Mouse (Mus musculus) liver, embryonic 14.5 days (tissue): ENCODE measurements around the gene Xpnpep2. TPM values are rescaled to one million over a fixed set of nuclear protein-coding genes. Genes with fewer than 3 reads are reported as not detected.

ENCODE experiments used
- ATAC-seq: fragments of 200-750 bp; cut with Nextera tagmentation; 2 replicates; pipeline ENCODE4 v1.8.0; 2017; ENCODE audit warnings: moderate number of reproducible peaks, mild to moderate bottlenecking, moderate library complexity; ENCODE audit not compliant: insufficient read depth
- DNase-seq, 3 experiments: peaks; one replicate each; pipeline ENCODE4 v3.0.0-alpha.2; 2012 to 2013; ENCODE audit warnings: low read depth in 3 of 3, low spot score in 3 of 3
- H3K27ac ChIP-seq: fragments of 300-500 bp; sonication (generic); 2 replicates; pipeline ENCODE4 v1.5.1; 2014; ENCODE audit warnings: moderate library complexity, mild to moderate bottlenecking, control low read depth, inconsistent platforms
- H3K27me3 ChIP-seq: fragments of 300-500 bp; sonication (generic); 2 replicates; pipeline ENCODE4 v1.6.1; 2014; ENCODE audit warnings: mild to moderate bottlenecking, low read length, moderate library complexity; ENCODE audit not compliant: control insufficient read depth, insufficient read depth
- H3K36me3 ChIP-seq: fragments of 300-500 bp; sonication (generic); replicated peaks from 2 replicates; pipeline ENCODE4 v1.6.1; 2014; ENCODE audit warnings: low read depth; ENCODE audit not compliant: control insufficient read depth, insufficient read depth
- H3K4me1 ChIP-seq, 2 experiments: fragments of 200-500 bp in 1 of 2; fragments of 300-500 bp in 1 of 2; sonication (generic) in 1 of 2; replicated peaks; 2 replicates each; pipeline ENCODE4 v1.6.1; 2012 to 2014; ENCODE audit warnings: antibody characterized with exemption in 1 of 2, inconsistent platforms in 1 of 2, low read length in 1 of 2; ENCODE audit not compliant: control insufficient read depth in 2 of 2, insufficient read depth in 2 of 2
- H3K4me2 ChIP-seq: fragments of 300-500 bp; sonication (generic); 2 replicates; pipeline ENCODE4 v1.6.1; 2014; ENCODE audit warnings: low read depth, mild to moderate bottlenecking, control low read depth, moderate library complexity
- H3K4me3 ChIP-seq, 2 experiments: fragments of 200-500 bp in 1 of 2; fragments of 300-500 bp in 1 of 2; sonication (generic) in 1 of 2; 2 replicates each; pipeline ENCODE4 v1.5.1; 2012 to 2014; ENCODE audit warnings: low read depth in 2 of 2, low read length in 2 of 2, mild to moderate bottlenecking in 2 of 2, control low read depth in 1 of 2, inconsistent platforms in 1 of 2, moderate library complexity in 1 of 2; ENCODE audit not compliant: insufficient read depth in 1 of 2
- H3K9ac ChIP-seq: fragments of 300-500 bp; sonication (generic); replicated peaks from 2 replicates; pipeline ENCODE4 v1.6.1; 2014; ENCODE audit warnings: mild to moderate bottlenecking, control low read depth, moderate library complexity
- H3K9me3 ChIP-seq: fragments of 300-500 bp; sonication (generic); 2 replicates; pipeline ENCODE4 v1.6.1; 2016; ENCODE audit warnings: low read length, mixed read lengths; ENCODE audit not compliant: control insufficient read depth
- CTCF ChIP-seq: IDR thresholded peaks from 2 replicates; pipeline ENCODE4 v1.5.1; 2016; ENCODE audit warnings: antibody characterized with exemption, low read depth, control low read depth
- EP300 ChIP-seq: IDR thresholded peaks from 2 replicates; pipeline ENCODE4 v1.6.1; 2016; ENCODE audit warnings: antibody characterized with exemption, low read depth
- WGBS: fragments of 180-500 bp; shearing (Covaris S2); extraction: QIAGEN DNeasy Blood & Tissue Kit; methylation state at CpG from one replicate; pipeline ENCODE4 v1.1.7; 2014; ENCODE audit not compliant: insufficient replicate concordance; 5-methylcytosine and 5-hydroxymethylcytosine counted together
- polyA plus RNA-seq, 2 experiments: library from polyadenylated mRNA; depleted of rRNA in 1 of 2; stranded (reverse) in 1 of 2; unstranded in 1 of 2; fragments of >200 nt; fragmentation: Nextera tagmentation in 1 of 2; extraction: Ambion mirVana in 1 of 2; gene quantifications; 2 replicates each; pipeline versions ENCODE4 v1.2.1 to v1.2.3; 2012 to 2014

The Xpnpep2 gene
- polyA plus RNA-seq, 2 experiments = 0.01 to 0.23 TPM

DNA sequence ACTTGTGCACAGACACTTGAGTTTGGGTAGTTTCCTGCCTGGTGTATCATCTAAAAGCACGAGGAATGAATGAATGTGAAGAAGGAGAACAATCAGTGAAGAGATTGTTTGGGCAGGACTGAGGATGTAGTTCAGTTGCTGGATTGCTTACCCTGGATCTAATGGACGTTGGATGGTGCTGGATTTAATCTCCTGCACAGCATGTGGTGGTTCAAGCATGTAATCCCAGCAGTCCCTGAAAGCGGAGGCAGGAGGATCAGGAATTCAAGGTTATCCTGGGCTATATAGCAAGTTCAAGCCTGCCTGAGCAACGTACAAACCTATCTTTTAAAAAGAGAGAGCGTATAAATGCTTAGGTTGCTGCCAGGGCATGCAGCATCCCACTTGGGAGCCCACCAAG, 36.1 kb upstream of the Xpnpep2 start:
- H3K9ac ChIP-seq = no peak overlapping the region
- no peak overlapping the region for H3K4me3 ChIP-seq
- no peaks in the 10 kb centered on the region for H3K4me1 ChIP-seq
- no peaks in the 10 kb centered on the region for H3K9me3 ChIP-seq
- H3K27ac ChIP-seq = no peak overlapping the region
- TF ChIP-seq CTCF = no peak
- DNase-seq (no peak), ATAC-seq (no peak)
- H3K36me3 ChIP-seq = no peaks in the 10 kb centered on the region
- WGBS = 23% methylated on average over 5 of the region's 5 CpGs
- H3K27me3 ChIP-seq = no peaks in the 10 kb centered on the region; the same call in 1 of the 2 replicates
- H3K4me2 ChIP-seq = no peak overlapping the region

DNA sequence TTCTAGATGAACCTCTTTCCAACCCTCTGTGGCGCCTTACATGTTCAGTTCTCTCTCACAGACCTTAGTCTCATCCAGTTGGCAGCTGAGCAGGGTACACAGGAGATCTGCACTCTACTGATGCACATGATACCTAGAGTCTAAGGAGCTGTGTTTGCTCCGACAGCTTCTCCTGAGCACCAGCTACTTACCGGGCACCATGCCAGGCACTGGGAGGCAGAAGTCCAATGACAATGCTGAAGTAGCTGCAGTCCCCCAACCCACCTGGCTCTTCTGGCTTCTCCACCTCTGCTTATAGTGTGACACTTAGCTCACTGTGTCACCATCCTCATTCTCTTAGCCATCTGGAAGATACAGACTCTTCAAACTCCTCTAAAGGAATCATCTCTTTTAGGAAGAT, 33.8 kb upstream of the Xpnpep2 start:
- ATAC-seq (no peak), DNase-seq (no peak)
- no peak overlapping the region for H3K9ac ChIP-seq
- no peaks in the 10 kb centered on the region for H3K36me3 ChIP-seq
- 86% methylated on average over 3 of the region's 3 CpGs for WGBS
- no peaks in the 10 kb centered on the region for H3K9me3 ChIP-seq
- TF ChIP-seq EP300 (no peak), CTCF (no peak)
- no peaks in the 10 kb centered on the region for H3K4me1 ChIP-seq
- H3K4me2 ChIP-seq = no peak overlapping the region
- H3K27ac ChIP-seq = no peak overlapping the region
- H3K27me3 ChIP-seq = no peaks in the 10 kb centered on the region; the same call in 1 of the 2 replicates
- no peak overlapping the region for H3K4me3 ChIP-seq

DNA sequence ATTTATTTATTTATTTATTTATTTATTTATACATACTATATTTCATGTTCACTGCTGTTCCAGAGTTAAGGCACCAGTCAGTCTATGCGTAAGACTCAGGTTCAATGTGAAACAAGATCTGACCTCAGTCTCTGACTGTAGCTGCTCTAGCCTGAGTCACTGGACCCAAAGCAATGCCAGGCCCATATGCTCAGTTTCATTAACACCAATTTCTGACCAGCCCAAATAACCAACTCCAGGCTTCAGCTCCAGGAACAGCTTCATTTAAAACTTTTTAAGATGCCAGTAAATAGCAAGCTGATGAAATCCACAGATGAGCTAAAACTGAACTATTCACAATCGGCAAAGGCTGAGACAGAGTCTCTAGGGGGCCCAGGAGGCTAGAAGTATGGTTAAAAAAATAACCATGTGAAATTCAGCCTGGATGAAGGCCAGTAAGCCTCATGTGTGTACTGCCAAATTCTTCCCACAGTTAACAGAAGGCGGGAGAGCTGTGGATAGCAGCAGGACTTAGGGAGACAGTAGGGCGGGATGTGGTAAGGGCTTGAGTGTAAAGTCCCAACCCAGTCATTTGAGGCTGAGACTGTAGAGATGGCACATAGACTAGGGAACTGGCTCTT, 31.6 kb upstream of the Xpnpep2 start:
- H3K4me1 ChIP-seq = no peaks in the 10 kb centered on the region
- H3K9me3 ChIP-seq = no peaks in the 10 kb centered on the region
- H3K4me2 ChIP-seq = no peak overlapping the region
- WGBS = 82% methylated on average over 4 of the region's 4 CpGs
- DNase-seq (no peak), ATAC-seq (no peak)
- H3K4me3 ChIP-seq = no peak overlapping the region
- no peak for TF ChIP-seq EP300
- TF ChIP-seq CTCF = no peak
- H3K27me3 ChIP-seq = no peaks in the 10 kb centered on the region; the same call in 1 of the 2 replicates
- H3K9ac ChIP-seq = no peak overlapping the region
- H3K27ac ChIP-seq = no peak overlapping the region
- no peaks in the 10 kb centered on the region for H3K36me3 ChIP-seq

DNA sequence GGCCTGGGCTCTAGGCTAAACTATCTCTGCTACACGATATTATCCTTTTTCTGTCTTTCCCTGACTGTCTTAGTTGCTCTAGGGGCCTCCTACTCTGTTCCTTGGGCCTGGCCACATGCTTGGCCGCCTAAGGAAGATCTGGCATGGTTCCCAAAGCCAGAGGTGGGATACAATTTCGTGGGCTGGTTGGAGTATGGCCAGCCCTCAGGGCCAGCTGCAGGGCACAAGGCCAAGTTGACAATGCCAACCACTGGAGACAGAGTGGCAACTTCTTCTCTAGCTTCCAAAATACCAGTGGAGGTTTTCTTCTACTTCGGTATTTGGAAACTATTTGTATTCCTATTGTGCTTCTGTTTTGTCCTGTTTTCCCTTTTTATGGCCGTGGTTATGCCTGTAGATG, 26.2 kb upstream of the Xpnpep2 start:
- H3K27me3 ChIP-seq = no peaks in the 10 kb centered on the region
- TF ChIP-seq CTCF = no peak
- no peak for TF ChIP-seq EP300
- H3K9ac ChIP-seq = no peak overlapping the region
- no peak for DNase-seq
- ATAC-seq = no peak
- H3K4me2 ChIP-seq = no peak overlapping the region
- H3K27ac ChIP-seq = no peak overlapping the region
- H3K4me1 ChIP-seq = no peaks in the 10 kb centered on the region
- no peaks in the 10 kb centered on the region for H3K9me3 ChIP-seq
- 59% methylated on average over 5 of the region's 5 CpGs for WGBS
- H3K4me3 ChIP-seq = no peak overlapping the region
- H3K36me3 ChIP-seq = no peaks in the 10 kb centered on the region

DNA sequence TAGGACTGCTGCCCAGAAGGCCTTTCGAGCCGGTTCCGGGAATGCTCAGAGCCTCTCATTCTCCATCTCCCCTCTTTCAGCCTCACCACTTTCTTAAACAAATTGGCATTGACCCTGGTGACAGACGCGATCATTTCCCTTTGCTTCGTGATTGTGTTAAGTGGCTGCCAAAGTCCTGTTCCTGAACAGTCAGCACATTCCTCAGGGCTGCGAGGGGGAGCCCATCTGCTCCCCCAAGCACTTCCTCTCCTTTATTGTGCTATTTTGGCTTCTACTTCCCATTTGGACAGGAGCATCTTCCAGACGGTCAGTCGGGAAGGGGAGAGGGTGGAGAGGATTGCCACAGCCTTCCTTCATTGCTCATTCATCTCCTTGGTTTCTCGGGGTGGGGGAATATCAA, 16.4 kb upstream of the Xpnpep2 start:
- Histone ChIP-seq H3K27me3 (no peaks in the 10 kb centered on the region), H3K4me3 (no peak overlapping the region), H3K9ac (no peak overlapping the region), H3K27ac (no peak overlapping the region), H3K4me2 (no peak overlapping the region), H3K4me1 (no peaks in the 10 kb centered on the region), H3K9me3 (no peaks in the 10 kb centered on the region), H3K36me3 (no peaks in the 10 kb centered on the region)
- ATAC-seq = no peak
- 33% methylated on average over 10 of the region's 10 CpGs for WGBS
- TF ChIP-seq EP300 (no peak), CTCF (no peak)
- DNase-seq = no peak
